ENCODE assay signal across 24 mouse cellular contexts in the genomic region with DNA sequence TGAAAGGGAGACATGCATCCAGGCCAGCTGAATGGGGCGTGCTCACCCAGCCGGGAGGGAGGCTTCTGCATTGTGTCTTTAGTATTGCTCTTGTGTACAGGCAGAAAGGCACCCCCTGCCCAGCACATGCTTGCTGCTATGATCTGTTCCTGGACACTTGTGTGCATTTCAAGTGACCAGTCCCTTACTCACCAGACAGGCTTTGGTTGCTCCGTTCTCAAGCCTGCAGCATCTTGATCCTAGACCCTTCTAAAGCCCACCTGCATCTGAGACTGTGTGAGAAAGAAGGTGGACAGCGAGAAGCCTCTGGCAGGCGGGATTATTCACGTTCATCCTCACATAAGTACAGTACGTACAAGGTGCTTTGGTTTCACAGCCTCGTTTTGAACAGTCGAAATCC.
"Had no signal": no experiment of that assay in that cellular context is flagged by ENCODE, and none has a peak within 500 bp of the region (broad histone marks: within the 10 kb centered on the region; RNA-seq: fewer than 3 reads in every experiment).

No protein-coding gene starts in this region.

- H3K4me3 ChIP-seq: heart, embryonic 13.5 days; heart, embryonic 15.5 days; hindbrain, embryonic 13.5 days; hindbrain, embryonic 15.5 days; kidney, embryonic 15.5 days; limb, embryonic 13.5 days; limb, embryonic 15.5 days; liver, embryonic 12.5 days had no signal

- H3K4me2 ChIP-seq: heart, embryonic 13.5 days; heart, embryonic 15.5 days; hindbrain, embryonic 13.5 days; hindbrain, embryonic 15.5 days; kidney, embryonic 15.5 days; limb, embryonic 13.5 days; limb, embryonic 15.5 days; liver, embryonic 12.5 days had no signal

- ATAC-seq: hindbrain, postnatal 0 days; intestine, embryonic 16.5 days; liver, embryonic 12.5 days had no signal

- H3K9ac ChIP-seq: heart, embryonic 13.5 days; heart, embryonic 15.5 days; hindbrain, embryonic 13.5 days; hindbrain, embryonic 15.5 days; kidney, embryonic 15.5 days; limb, embryonic 13.5 days; limb, embryonic 15.5 days; liver, embryonic 12.5 days had no signal

- H3K36me3 ChIP-seq: heart, embryonic 13.5 days; heart, embryonic 15.5 days; hindbrain, embryonic 13.5 days; hindbrain, embryonic 15.5 days; kidney, embryonic 15.5 days; limb, embryonic 13.5 days; limb, embryonic 15.5 days; liver, embryonic 12.5 days had no signal

- H3K27me3 ChIP-seq: heart, embryonic 13.5 days; hindbrain, embryonic 15.5 days; limb, embryonic 15.5 days had no signal

- DNase-seq: gastrocnemius, postnatal 14 days; gastrocnemius, postnatal 36 days; heart, adult 18-20 months; heart, postnatal 14 days; heart, postnatal 36 days; kidney, adult 11 months; kidney, adult 2 months; kidney, adult 9 months; kidney, postnatal 14 days; kidney, postnatal 36 days; layer of hippocampus, adult 9-11 months; layer of hippocampus, postnatal 36 days; left cerebral cortex, postnatal 4 days had no signal

- H3K27ac ChIP-seq: heart, embryonic 13.5 days; heart, embryonic 15.5 days; hindbrain, embryonic 13.5 days; hindbrain, embryonic 15.5 days; hindbrain, postnatal 0 days; kidney, embryonic 15.5 days; kidney, postnatal 0 days; limb, embryonic 13.5 days; limb, embryonic 15.5 days; liver, embryonic 12.5 days had no signal

- H3K4me1 ChIP-seq: heart, embryonic 13.5 days; heart, embryonic 15.5 days; hindbrain, embryonic 15.5 days; liver, embryonic 12.5 days had no signal

- H3K9me3 ChIP-seq: heart, embryonic 13.5 days; heart, embryonic 15.5 days; hindbrain, embryonic 13.5 days; hindbrain, embryonic 15.5 days; kidney, embryonic 15.5 days; limb, embryonic 13.5 days; limb, embryonic 15.5 days; liver, embryonic 12.5 days had no signal
